Mouse (Mus musculus) forebrain, embryonic 16.5 days (tissue): Measurements from ENCODE around the gene Cacybp. TPM values are rescaled to one million over a fixed set of nuclear protein-coding genes. Genes with fewer than 3 reads are reported as not detected.

Experiments used
- ATAC-seq: fragments of 200-750 bp; cut with Nextera tagmentation; 2 replicates; pipeline ENCODE4 v1.8.0; 2017; ENCODE audit warnings: mild to moderate bottlenecking, moderate library complexity
- H3K27ac ChIP-seq: fragments of 300-500 bp; sonication (generic); 2 replicates; pipeline ENCODE4 v1.5.1; 2014; ENCODE audit warnings: low read length, control low read depth
- H3K27me3 ChIP-seq: fragments of 300-500 bp; sonication (generic); replicated peaks from 2 replicates; pipeline ENCODE4 v1.6.1; 2014; ENCODE audit warnings: low read length; ENCODE audit not compliant: control insufficient read depth, insufficient read depth
- H3K36me3 ChIP-seq: fragments of 300-500 bp; sonication (generic); 2 replicates; pipeline ENCODE4 v1.6.1; 2014; ENCODE audit not compliant: control insufficient read depth, insufficient read depth
- H3K4me1 ChIP-seq: fragments of 300-500 bp; sonication (generic); replicated peaks from 2 replicates; pipeline ENCODE4 v1.6.1; 2014; ENCODE audit warnings: low read length; ENCODE audit not compliant: control insufficient read depth, insufficient read depth
- H3K4me2 ChIP-seq: fragments of 300-500 bp; sonication (generic); 2 replicates; pipeline ENCODE4 v1.6.1; 2014; ENCODE audit warnings: mild to moderate bottlenecking, low read length, control low read depth
- H3K4me3 ChIP-seq: fragments of 300-500 bp; sonication (generic); replicated peaks from 2 replicates; pipeline ENCODE4 v1.5.1; 2014; ENCODE audit warnings: mild to moderate bottlenecking, low read length, control low read depth
- H3K9ac ChIP-seq: fragments of 300-500 bp; sonication (generic); replicated peaks from 2 replicates; pipeline ENCODE4 v1.6.1; 2014; ENCODE audit warnings: low read depth, low read length, control low read depth
- H3K9me3 ChIP-seq: fragments of 300-500 bp; sonication (generic); 2 replicates; pipeline ENCODE4 v1.6.1; 2016; ENCODE audit warnings: low read length; ENCODE audit not compliant: control insufficient read depth
- WGBS: fragments of 180-500 bp; shearing (Covaris S2); extraction: QIAGEN DNeasy Blood & Tissue Kit; methylation state at CpG from one replicate; pipeline ENCODE4 v1.1.7; 2014; 5-methylcytosine and 5-hydroxymethylcytosine counted together
- polyA plus RNA-seq: library from polyadenylated mRNA; unstranded; fragments of >200 nt; fragmentation: Nextera tagmentation; extraction: Ambion mirVana; gene quantifications from 2 replicates; pipeline ENCODE4 v1.2.1, GENCODE M21; 2015

The Cacybp gene
- polyA plus RNA-seq, 1 experiment from 2014 or later: 293 TPM

- H3K27me3 ChIP-seq: no peaks in the 10 kb centered on the region
- no peak; the same call in 1 of the 2 replicates for ATAC-seq
- 0% methylated on average over 13 of the region's 13 CpGs for WGBS
- peaks cover 6% of the 10 kb centered on the region for H3K36me3 ChIP-seq
- H3K4me1 ChIP-seq: peaks cover 13% of the 10 kb centered on the region
- peak overlapping the region; percentile 96 for H3K4me2 ChIP-seq
- H3K4me3 ChIP-seq: peak overlapping the region; percentile 95
- no peaks in the 10 kb centered on the region for H3K9me3 ChIP-seq
- peak overlapping the region; percentile 75 for H3K27ac ChIP-seq
- peak overlapping the region; percentile 87 for H3K9ac ChIP-seq
Measured at GRCm38 (mm10) chr1:160195337-160195663, 17.4 kb downstream of the Cacybp start.

GRCm38 (mm10) chr1:160194529-160195336 lies 17.9 kb downstream of the Cacybp start, which contains the start of gene Mrps14:
Gene Mrps14 (plus strand): TSS chr1:160195215.
- ATAC-seq: peak; percentile 99
- WGBS: 6% methylated on average over 31 of the region's 31 CpGs

GRCm38 (mm10) chr1:160184506-160184905 lies 28.2 kb downstream of the Cacybp start:
- Histone ChIP-seq H3K9ac (no peak overlapping the region), H3K9me3 (no peaks in the 10 kb centered on the region), H3K4me3 (no peak overlapping the region), H3K4me1 (no peaks in the 10 kb centered on the region), H3K4me2 (no peak overlapping the region), H3K27ac (no peak overlapping the region), H3K27me3 (no peaks in the 10 kb centered on the region), H3K36me3 (no peaks in the 10 kb centered on the region)
- ATAC-seq: peak; percentile 91
- 18% methylated on average over 5 of the region's 5 CpGs for WGBS

More at GRCm38 (mm10) chr1:160194529-160195336, 17.9 kb downstream of the Cacybp start, which contains the start of gene Mrps14:
- peaks cover 6% of the 10 kb centered on the region; the same call in 1 of the 2 replicates for H3K36me3 ChIP-seq
- H3K27me3 ChIP-seq: no peaks in the 10 kb centered on the region
- peak within 1 kb of the TSS; percentile 75 for H3K27ac ChIP-seq
- H3K4me2 ChIP-seq: peak within 1 kb of the TSS; percentile 96
- peak within 1 kb of the TSS; percentile 87 for H3K9ac ChIP-seq
- H3K4me1 ChIP-seq: peaks cover 13% of the 10 kb centered on the region
- H3K4me3 ChIP-seq: peak within 1 kb of the TSS; percentile 95
- no peaks in the 10 kb centered on the region for H3K9me3 ChIP-seq

- no peaks in the 10 kb centered on the region for H3K27me3 ChIP-seq
- no peak overlapping the region for H3K27ac ChIP-seq
- H3K36me3 ChIP-seq: no peaks in the 10 kb centered on the region
- no peaks in the 10 kb centered on the region for H3K4me1 ChIP-seq
- no peak overlapping the region for H3K9ac ChIP-seq
- WGBS: 59% methylated on average over 4 of the region's 4 CpGs
- no peaks in the 10 kb centered on the region for H3K9me3 ChIP-seq
- H3K4me2 ChIP-seq: no peak overlapping the region
- no peak overlapping the region for H3K4me3 ChIP-seq
- no peak for ATAC-seq
Measured at GRCm38 (mm10) chr1:160181216-160181615, 31.5 kb downstream of the Cacybp start.

GRCm38 (mm10) chr1:160176903-160177302 lies 35.8 kb downstream of the Cacybp start:
- Histone ChIP-seq H3K4me2 (no peak overlapping the region), H3K27ac (no peak overlapping the region), H3K27me3 (no peaks in the 10 kb centered on the region), H3K4me3 (no peak overlapping the region), H3K9ac (no peak overlapping the region), H3K9me3 (no peaks in the 10 kb centered on the region), H3K36me3 (no peaks in the 10 kb centered on the region), H3K4me1 (no peaks in the 10 kb centered on the region)
- 67% methylated on average over 8 of the region's 8 CpGs for WGBS
- no peak for ATAC-seq

GRCm38 (mm10) chr1:160166600-160166999 lies 46.1 kb downstream of the Cacybp start:
- H3K4me2 ChIP-seq: no peak overlapping the region
- no peaks in the 10 kb centered on the region for H3K4me1 ChIP-seq
- 84% methylated on average over 3 of the region's 5 CpGs for WGBS
- no peak overlapping the region for H3K27ac ChIP-seq
- no peaks in the 10 kb centered on the region for H3K36me3 ChIP-seq
- H3K9me3 ChIP-seq: no peaks in the 10 kb centered on the region
- H3K27me3 ChIP-seq: no peaks in the 10 kb centered on the region
- no peak overlapping the region for H3K9ac ChIP-seq
- no peak overlapping the region for H3K4me3 ChIP-seq
- no peak for ATAC-seq

GRCm38 (mm10) chr1:160158190-160158589 lies 54.5 kb downstream of the Cacybp start:
- WGBS: 35% methylated on average over 2 of the region's 2 CpGs
- no peaks in the 10 kb centered on the region for H3K4me1 ChIP-seq
- peak; percentile 58; the same call in 1 of the 2 replicates for ATAC-seq
- H3K36me3 ChIP-seq: no peaks in the 10 kb centered on the region
- no peak overlapping the region for H3K9ac ChIP-seq
- no peak overlapping the region for H3K4me2 ChIP-seq
- H3K27me3 ChIP-seq: no peaks in the 10 kb centered on the region
- no peaks in the 10 kb centered on the region for H3K9me3 ChIP-seq
- H3K4me3 ChIP-seq: no peak overlapping the region
- H3K27ac ChIP-seq: no peak overlapping the region

GRCm38 (mm10) chr1:160153480-160153879 lies 59.2 kb downstream of the Cacybp start, which contains the start of gene Tnn:
Gene Tnn (minus strand): TSS chr1:160153580.
- Histone ChIP-seq H3K4me1 (peaks cover 10% of the 10 kb centered on the region), H3K36me3 (no peaks in the 10 kb centered on the region), H3K27me3 (no peaks in the 10 kb centered on the region), H3K9ac (no peak within 1 kb of the TSS), H3K9me3 (no peaks in the 10 kb centered on the region), H3K4me2 (no peak within 1 kb of the TSS), H3K4me3 (no peak within 1 kb of the TSS), H3K27ac (no peak within 1 kb of the TSS)
- 78% methylated on average over 8 of the region's 8 CpGs for WGBS
- no peak for ATAC-seq
